ENCODE assay signal across 8 mouse cellular contexts in the genomic region with DNA sequence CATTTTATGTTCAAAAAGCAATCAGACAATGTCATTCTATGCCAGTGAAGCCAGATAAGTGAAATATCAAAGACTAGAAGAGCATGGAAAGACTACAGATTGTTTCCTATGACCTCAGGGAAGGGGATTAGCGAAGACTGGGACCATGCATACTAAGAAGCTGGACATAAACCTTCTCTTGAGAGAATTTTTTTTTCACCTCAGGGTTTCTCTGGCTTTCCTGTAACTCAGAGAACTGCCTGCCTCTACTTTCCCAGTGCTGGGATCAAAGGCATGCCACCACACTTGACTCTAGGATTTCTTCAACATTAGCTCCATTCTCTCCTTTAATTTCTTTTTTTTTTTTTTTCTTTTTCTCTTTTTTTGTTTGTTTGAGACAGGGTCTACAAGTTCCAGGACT. TPM values are rescaled to one million over a fixed set of nuclear protein-coding genes. Genes with fewer than 3 reads are reported as not detected.
DNase-seq lines count a peak whose midpoint lies in the region; ATAC-seq and TF ChIP-seq lines count a peak whose summit lies in the region.

No protein-coding gene starts in this region.

- H3K4me2 ChIP-seq in kidney, postnatal 0 days (ENCODE audit: low read length), result peak overlapping the region; percentile 66; the same call in 1 of the 2 replicates
- H3K4me2 ChIP-seq in embryonic facial prominence, embryonic 13.5 days, result peak overlapping the region; percentile 65
- peak overlapping the region; percentile 84 for H3K4me2 ChIP-seq in intestine, embryonic 14.5 days (ENCODE audit: low read length)
- H3K4me2 ChIP-seq in midbrain, postnatal 0 days (ENCODE audit: low read depth, low read length, poor library complexity, severe bottlenecking), result peak overlapping the region; percentile 57

- DNase-seq in kidney, postnatal 0 days (ENCODE audit: low spot score), result no peak
- DNase-seq in kidney, postnatal 10 days, result no peak
- DNase-seq in intestine, embryonic 14.5 days (ENCODE audit: low spot score), result no peak
- no peak for DNase-seq in midbrain, postnatal 0 days (ENCODE audit: low spot score)
- DNase-seq in ovary, adult 18-20 months (ENCODE audit: low spot score), result no peak
- DNase-seq in thymus, postnatal 4 days, result no peak
- DNase-seq in embryo, embryonic 11 days, result no peak

- no peak for TF ChIP-seq CTCF in kidney, postnatal 0 days (IDR thresholded peaks at IDR 0.05; ENCODE audit: low read depth)
- no peak for TF ChIP-seq CTCF in midbrain, postnatal 0 days (IDR thresholded peaks at IDR 0.05)

- ATAC-seq in kidney, postnatal 0 days (replicated peaks; ENCODE audit: low FRiP score, low read depth), result no peak
- no peak for ATAC-seq in embryonic facial prominence, embryonic 13.5 days (ENCODE audit: insufficient number of reproducible peaks, insufficient read depth, low FRiP score, low TSS enrichment, low read depth)
- ATAC-seq in intestine, embryonic 14.5 days (replicated peaks; ENCODE audit: low FRiP score, low TSS enrichment, low read depth), result no peak
- ATAC-seq in midbrain, postnatal 0 days (ENCODE audit: low FRiP score), result no peak

- H3K4me1 ChIP-seq in kidney, postnatal 0 days (replicated peaks; ENCODE audit: insufficient read depth, low read length), result peaks cover 12% of the 10 kb centered on the region
- H3K4me1 ChIP-seq in embryonic facial prominence, embryonic 13.5 days, result peaks cover 14% of the 10 kb centered on the region
- H3K4me1 ChIP-seq in intestine, embryonic 14.5 days (replicated peaks; ENCODE audit: control insufficient read depth, insufficient read depth, low read length), result peaks cover 7% of the 10 kb centered on the region; the same call in 1 of the 2 replicates
- H3K4me1 ChIP-seq in midbrain, postnatal 0 days (ENCODE audit: insufficient read depth, low read length), result peaks cover 3% of the 10 kb centered on the region; the same call in 1 of the 2 replicates

- H3K9me3 ChIP-seq in kidney, postnatal 0 days (replicated peaks; ENCODE audit: low read length), result no peaks in the 10 kb centered on the region
- H3K9me3 ChIP-seq in embryonic facial prominence, embryonic 13.5 days, result no peaks in the 10 kb centered on the region
- H3K9me3 ChIP-seq in intestine, embryonic 14.5 days (ENCODE audit: control insufficient read depth, low read length), result no peaks in the 10 kb centered on the region
- H3K9me3 ChIP-seq in midbrain, postnatal 0 days (ENCODE audit: low read length), result no peaks in the 10 kb centered on the region

- WGBS in kidney, postnatal 0 days, result 90% methylated on average over 1 of the region's 1 CpGs
- 87% methylated on average over 1 of the region's 1 CpGs for WGBS in embryonic facial prominence, embryonic 13.5 days
- WGBS in intestine, embryonic 14.5 days, result 86% methylated on average over 1 of the region's 1 CpGs
- 18% methylated on average over 1 of the region's 1 CpGs for WGBS in midbrain, postnatal 0 days

- no peaks in the 10 kb centered on the region for H3K36me3 ChIP-seq in kidney, postnatal 0 days (ENCODE audit: insufficient read depth, low read length)
- H3K36me3 ChIP-seq in embryonic facial prominence, embryonic 13.5 days, result no peaks in the 10 kb centered on the region
- H3K36me3 ChIP-seq in intestine, embryonic 14.5 days (ENCODE audit: control insufficient read depth, insufficient read depth, low read length), result no peaks in the 10 kb centered on the region
- H3K36me3 ChIP-seq in midbrain, postnatal 0 days (ENCODE audit: insufficient read depth, low read length), result no peaks in the 10 kb centered on the region

- H3K4me3 ChIP-seq in kidney, postnatal 0 days (replicated peaks; ENCODE audit: low read depth, low read length), result no peak overlapping the region
- H3K4me3 ChIP-seq in embryonic facial prominence, embryonic 13.5 days, result peak overlapping the region; percentile 91
- peak overlapping the region; percentile 85; the same call in 1 of the 2 replicates for H3K4me3 ChIP-seq in intestine, embryonic 14.5 days (ENCODE audit: low read depth, low read length)
- H3K4me3 ChIP-seq in midbrain, postnatal 0 days (ENCODE audit: low read depth, low read length), result peak overlapping the region; percentile 94; the same call in 1 of the 2 replicates

- peak overlapping the region; percentile 100 for H3K27ac ChIP-seq in kidney, postnatal 0 days
- peak overlapping the region; percentile 100; the same call in 1 of the 2 replicates for H3K27ac ChIP-seq in embryonic facial prominence, embryonic 13.5 days
- peak overlapping the region; percentile 100 for H3K27ac ChIP-seq in intestine, embryonic 14.5 days (ENCODE audit: low read depth)
- no peak overlapping the region for H3K27ac ChIP-seq in midbrain, postnatal 0 days (ENCODE audit: low read depth, low read length)

- no peaks in the 10 kb centered on the region for H3K27me3 ChIP-seq in kidney, postnatal 0 days (ENCODE audit: insufficient read depth, low read length)
- H3K27me3 ChIP-seq in embryonic facial prominence, embryonic 13.5 days, result no peaks in the 10 kb centered on the region
- no peaks in the 10 kb centered on the region for H3K27me3 ChIP-seq in intestine, embryonic 14.5 days (replicated peaks; ENCODE audit: control insufficient read depth, insufficient read depth, low read length)
- H3K27me3 ChIP-seq in midbrain, postnatal 0 days (ENCODE audit: insufficient read depth, low read length), result no peaks in the 10 kb centered on the region

- peak overlapping the region; percentile 70; the same call in 1 of the 2 replicates for H3K9ac ChIP-seq in kidney, postnatal 0 days (ENCODE audit: low read depth, low read length)
- peak overlapping the region; percentile 79 for H3K9ac ChIP-seq in embryonic facial prominence, embryonic 13.5 days
- H3K9ac ChIP-seq in intestine, embryonic 14.5 days (ENCODE audit: low read length), result no peak overlapping the region; the same call in 1 of the 2 replicates
- no peak overlapping the region for H3K9ac ChIP-seq in midbrain, postnatal 0 days (replicated peaks; ENCODE audit: low read length, poor library complexity, severe bottlenecking)

RNA-seq across cellular contexts. Expression of gene Gtf2a1, which starts 0.9 kb away (rescaled TPM):
- 29.5 and 34.2 TPM in 2 replicates for polyA plus RNA-seq in kidney, postnatal 0 days (2015; fragmentation: Nextera tagmentation; extraction: Ambion mirVana)
- polyA plus RNA-seq in embryonic facial prominence, embryonic 13.5 days (2015; fragmentation: Nextera tagmentation; extraction: Ambion mirVana), result 43.8 and 50.3 TPM in 2 replicates
- 30.9 and 33.6 TPM in 2 replicates for polyA plus RNA-seq in intestine, embryonic 14.5 days (2014; fragmentation: Nextera tagmentation; extraction: Ambion mirVana)
- 28.4 and 37.7 TPM in 2 replicates for total RNA-seq in midbrain, postnatal 0 days (2014; rRNA removed)
- 32.6 and 34.0 TPM in 2 replicates for polyA plus RNA-seq in midbrain, postnatal 0 days (2015; fragmentation: Nextera tagmentation; extraction: Ambion mirVana)

Comparison
In these comparisons a context has a peak if more than half of its experiments do, and no peak if none do; other contexts are left out.
1. H3K9ac ChIP-seq: peak in kidney, postnatal 0 days (single experiment) and embryonic facial prominence, embryonic 13.5 days (single experiment); none in intestine, embryonic 14.5 days (single experiment) and midbrain, postnatal 0 days (single experiment).
2. Peak in every context shown above with its lines, with median percentiles within 50 percentile points of each other: H3K4me2 ChIP-seq.